Mouse (Mus musculus) frontal cortex, postnatal 10 days (tissue): ENCODE data around the gene Plg.

ENCODE experiments used
- DNase-seq, 2 experiments: peaks; one replicate each; pipeline ENCODE4 v3.0.0; 2022; ENCODE audit warnings: low spot score in 2 of 2, mixed read lengths in 1 of 2

Gene Plg

DNA sequence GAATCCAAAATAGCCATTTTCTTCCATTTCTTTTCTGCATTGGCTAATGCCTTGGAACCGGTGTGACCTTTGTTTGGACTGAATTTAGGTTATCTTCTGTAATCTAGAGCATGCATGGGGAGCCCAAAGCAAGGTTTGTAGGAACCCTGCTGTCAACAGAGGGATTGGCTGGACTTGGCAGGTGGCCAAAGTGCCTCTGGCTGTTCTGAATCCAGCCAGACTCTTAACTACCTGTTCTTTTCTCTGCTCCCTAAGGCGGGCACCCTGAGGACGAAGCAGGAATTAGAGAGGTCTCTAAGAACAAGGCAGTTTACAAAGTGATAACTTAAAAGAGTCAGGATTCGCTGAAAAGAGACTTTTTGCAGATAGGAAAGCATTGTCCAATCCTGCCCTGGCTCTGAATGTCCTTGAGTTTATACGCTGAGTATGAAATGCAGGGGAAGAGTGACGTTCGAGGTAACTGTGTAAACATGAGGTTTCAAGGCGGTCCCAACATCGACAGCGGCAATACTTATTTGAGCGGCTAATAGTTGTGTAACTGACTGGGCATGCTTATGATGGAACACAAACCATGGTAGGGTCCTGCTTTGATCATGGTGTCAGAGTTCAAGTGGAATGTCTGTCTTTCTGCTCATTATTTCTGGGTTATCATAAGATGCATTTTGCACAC, 74.6 kb downstream of the Plg start:
- DNase-seq: no peak

DNA sequence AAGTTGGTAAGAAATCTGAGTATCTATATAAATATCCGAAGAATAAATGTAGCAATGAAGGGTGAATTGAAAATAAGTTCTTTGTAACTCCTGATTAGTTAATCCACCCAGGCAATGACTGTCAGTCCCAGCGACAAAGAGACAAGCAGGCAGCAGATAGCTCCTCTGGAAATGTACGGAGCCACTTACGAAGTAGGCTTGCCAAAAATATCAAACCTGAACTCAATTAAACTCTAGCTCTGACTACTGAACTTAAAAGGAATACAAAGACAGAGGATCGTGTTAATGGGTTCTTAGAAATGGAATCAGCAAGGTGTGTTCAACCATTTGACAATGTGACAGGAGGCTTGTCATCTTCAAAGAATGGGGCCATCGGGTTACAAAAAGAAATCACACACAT, 75.3 kb downstream of the Plg start:
- no peak for DNase-seq

DNA sequence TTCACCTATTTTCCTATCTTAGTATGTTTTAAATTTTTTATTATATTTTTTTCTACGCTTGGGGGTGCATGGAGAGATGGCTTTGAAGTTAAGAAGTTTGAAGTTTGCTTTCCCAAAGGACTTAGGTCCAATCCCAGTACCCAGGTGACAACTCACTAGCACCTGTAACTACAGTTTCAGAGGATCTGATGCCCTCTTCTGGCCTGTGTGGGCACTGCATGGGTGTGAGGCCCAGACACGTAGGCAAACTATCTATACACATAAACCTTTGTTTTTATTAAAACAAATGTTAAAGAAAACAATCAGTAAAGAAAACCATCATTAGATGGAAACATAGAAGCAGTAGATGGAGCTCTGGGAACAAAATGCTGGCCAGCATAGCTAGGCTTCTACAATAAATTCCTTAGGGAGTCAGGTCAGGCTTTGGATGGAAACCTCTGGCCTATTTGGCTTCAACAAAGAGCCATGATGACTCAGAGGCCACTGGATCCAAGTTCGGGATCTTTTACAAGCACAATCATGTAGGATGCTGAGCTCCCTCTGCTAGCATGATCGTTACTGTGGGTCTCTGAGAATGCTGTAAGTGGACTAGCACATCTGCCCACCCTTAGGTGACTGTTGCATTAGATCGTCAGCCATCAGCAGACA, 76.9 kb downstream of the Plg start:
- DNase-seq: no peak

DNA sequence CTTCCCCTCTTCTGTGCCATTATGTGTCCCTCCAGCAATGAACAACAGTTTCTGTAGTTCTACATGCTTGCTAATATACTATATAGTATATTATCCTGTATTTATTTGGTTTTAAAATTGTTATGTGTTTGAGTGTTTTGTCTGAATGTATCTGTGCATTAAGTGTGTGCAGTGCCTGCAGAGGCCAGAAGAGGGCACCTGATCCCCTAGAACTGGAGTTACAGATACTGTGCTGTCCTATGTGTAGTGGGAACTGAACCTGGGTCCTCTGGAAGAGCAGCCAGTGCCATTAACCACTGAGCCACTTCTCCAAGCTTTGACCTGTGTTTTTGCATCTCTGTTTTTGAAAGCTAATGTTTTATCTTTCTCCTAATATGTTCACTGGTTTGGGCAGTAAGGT, 82.8 kb downstream of the Plg start:
- DNase-seq: no peak

DNA sequence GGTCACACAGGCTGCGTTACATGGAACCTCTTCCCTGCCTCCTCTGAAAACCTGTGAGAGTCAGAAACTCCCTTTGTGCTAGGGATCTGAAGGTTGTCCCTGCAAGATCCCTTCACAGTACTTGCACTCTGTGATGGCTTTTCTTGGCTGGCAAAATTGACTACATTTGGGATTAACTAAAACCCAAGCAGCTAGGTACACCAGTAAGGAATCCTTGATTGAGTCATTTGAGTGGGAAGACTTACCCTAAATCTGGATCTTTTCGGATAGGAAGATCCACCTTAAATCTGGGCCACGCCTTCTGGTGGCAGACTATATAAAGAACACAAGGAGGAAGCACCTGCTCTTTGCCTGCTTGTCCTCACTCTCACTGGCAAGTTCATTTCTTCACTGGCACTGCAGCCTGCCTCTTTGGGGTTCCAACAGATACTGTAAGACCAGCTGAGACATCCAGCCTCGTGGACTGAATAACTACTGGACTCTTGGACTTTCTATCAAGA, 88.1 kb downstream of the Plg start:
- DNase-seq: no peak

DNA sequence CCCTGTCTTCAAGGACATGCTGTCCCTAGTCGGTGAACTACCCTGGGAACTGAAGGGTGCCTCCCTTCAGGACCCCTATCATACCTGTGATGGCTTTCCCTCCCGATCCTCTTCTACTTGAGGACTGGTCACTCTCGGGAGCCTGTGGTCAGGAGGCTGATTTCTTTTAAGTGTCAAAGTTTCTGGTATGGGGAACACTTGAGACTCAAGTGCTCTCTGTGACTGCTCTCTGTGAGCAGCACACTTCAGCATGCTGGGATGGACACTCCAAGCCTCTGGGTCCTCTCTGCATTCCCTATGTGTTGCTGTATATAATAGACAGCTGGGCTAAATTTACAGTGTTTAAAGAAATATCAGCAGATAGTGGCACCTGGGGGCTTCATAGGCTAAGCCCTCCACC, 89.2 kb downstream of the Plg start:
- no peak for DNase-seq

DNA sequence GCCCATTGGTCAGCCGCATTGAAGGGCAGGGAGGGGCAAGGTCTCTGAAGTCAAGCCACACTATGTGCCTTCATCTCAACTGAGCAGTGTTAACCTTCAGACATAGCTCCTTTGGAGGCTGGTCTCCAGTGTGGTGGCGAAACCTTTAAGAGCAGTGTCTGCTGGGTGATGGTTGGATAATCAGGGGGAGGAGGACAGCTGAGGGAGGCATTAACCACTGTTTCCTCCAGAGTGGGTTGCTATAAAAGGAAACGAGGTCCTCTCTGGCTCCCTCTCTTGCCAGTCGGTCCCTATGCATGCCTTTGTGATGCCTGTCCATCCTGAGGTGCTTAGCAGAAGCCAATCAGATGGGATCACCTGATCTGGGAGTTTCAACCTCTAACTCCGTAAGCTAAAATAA, 90.3 kb downstream of the Plg start:
- no peak for DNase-seq
